Mouse (Mus musculus) lung, embryonic 14.5 days (tissue): Measurements from ENCODE around the gene Usp37. TPM values are rescaled to one million over a fixed set of nuclear protein-coding genes. Genes with fewer than 3 reads are reported as not detected.

Source experiments
- ATAC-seq: fragments of 200-750 bp; cut with Nextera tagmentation; 2 replicates; pipeline ENCODE4 v1.8.0; 2017; ENCODE audit warnings: mild to moderate bottlenecking, moderate TSS enrichment, moderate library complexity; ENCODE audit not compliant: insufficient read depth
- DNase-seq: peaks from one replicate; pipeline ENCODE4 v3.0.0-alpha.2; 2015
- H3K27ac ChIP-seq: fragments of 300-500 bp; sonication (generic); 2 replicates; pipeline ENCODE4 v1.5.1; 2014; ENCODE audit warnings: low read depth, mild to moderate bottlenecking, moderate library complexity
- H3K27me3 ChIP-seq: fragments of 300-500 bp; sonication (generic); 2 replicates; pipeline ENCODE4 v1.6.1; 2014; ENCODE audit warnings: low read length, control low read depth; ENCODE audit not compliant: insufficient read depth
- H3K36me3 ChIP-seq: fragments of 300-500 bp; sonication (generic); 2 replicates; pipeline ENCODE4 v1.6.1; 2014; ENCODE audit warnings: control low read depth; ENCODE audit not compliant: insufficient read depth
- H3K4me1 ChIP-seq: fragments of 300-500 bp; sonication (generic); 2 replicates; pipeline ENCODE4 v1.6.1; 2014; ENCODE audit warnings: antibody characterized with exemption, control low read depth; ENCODE audit not compliant: insufficient read depth
- H3K4me2 ChIP-seq: fragments of 300-500 bp; sonication (generic); 2 replicates; pipeline ENCODE4 v1.6.1; 2014; ENCODE audit warnings: mild to moderate bottlenecking
- H3K4me3 ChIP-seq: fragments of 300-500 bp; sonication (generic); 2 replicates; pipeline ENCODE4 v1.5.1; 2014; ENCODE audit warnings: low read depth, low read length
- H3K9ac ChIP-seq: fragments of 300-500 bp; sonication (generic); 2 replicates; pipeline ENCODE4 v1.6.1; 2014
- H3K9me3 ChIP-seq: fragments of 300-500 bp; sonication (generic); 2 replicates; pipeline ENCODE4 v1.6.1; 2016; ENCODE audit warnings: low read depth, low read length, control low read depth
- CTCF ChIP-seq: IDR thresholded peaks from 2 replicates; pipeline ENCODE4 v1.5.1; 2016; ENCODE audit warnings: antibody characterized with exemption, low read depth
- WGBS: fragments of 180-500 bp; shearing (Covaris S2); extraction: QIAGEN DNeasy Blood & Tissue Kit; methylation state at CpG from one replicate; pipeline ENCODE4 v1.1.7; 2014; 5-methylcytosine and 5-hydroxymethylcytosine counted together
- polyA plus RNA-seq: library from polyadenylated mRNA; unstranded; fragments of >200 nt; fragmentation: Nextera tagmentation; extraction: Ambion mirVana; gene quantifications from 2 replicates; pipeline ENCODE4 v1.2.1, GENCODE M21; 2014

Usp37 gene
- polyA plus RNA-seq, 1 experiment from 2014 or later: 40.4 TPM

DNA sequence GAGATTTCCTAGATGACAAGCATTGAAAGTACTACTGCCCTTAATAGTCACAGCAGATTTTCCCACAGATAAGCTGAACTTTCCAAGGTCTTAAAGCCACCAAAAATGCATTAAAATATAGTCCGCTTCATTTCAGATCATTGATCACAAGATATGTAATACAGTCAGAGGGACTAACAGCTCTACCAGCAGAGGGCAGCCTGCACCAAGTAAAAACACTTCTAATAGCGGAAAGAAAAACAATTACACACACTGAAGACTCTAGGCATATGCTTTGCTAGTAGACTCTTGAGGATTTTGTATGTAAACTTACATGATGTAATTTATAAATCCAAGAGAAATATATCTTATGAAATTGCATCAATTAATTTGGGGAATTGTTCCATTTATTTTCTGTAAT, 83.8 kb downstream of the Usp37 start:
- Histone ChIP-seq H3K4me3 (no peak overlapping the region), H3K4me2 (no peak overlapping the region), H3K9me3 (no peaks in the 10 kb centered on the region), H3K4me1 (no peaks in the 10 kb centered on the region), H3K36me3 (peaks cover 64% of the 10 kb centered on the region), H3K27ac (no peak overlapping the region), H3K27me3 (no peaks in the 10 kb centered on the region), H3K9ac (no peak overlapping the region)
- ATAC-seq (no peak), DNase-seq (peak; percentile 68)
- TF ChIP-seq CTCF: peak; percentile 57
- 72% methylated on average over 2 of the region's 2 CpGs for WGBS

DNA sequence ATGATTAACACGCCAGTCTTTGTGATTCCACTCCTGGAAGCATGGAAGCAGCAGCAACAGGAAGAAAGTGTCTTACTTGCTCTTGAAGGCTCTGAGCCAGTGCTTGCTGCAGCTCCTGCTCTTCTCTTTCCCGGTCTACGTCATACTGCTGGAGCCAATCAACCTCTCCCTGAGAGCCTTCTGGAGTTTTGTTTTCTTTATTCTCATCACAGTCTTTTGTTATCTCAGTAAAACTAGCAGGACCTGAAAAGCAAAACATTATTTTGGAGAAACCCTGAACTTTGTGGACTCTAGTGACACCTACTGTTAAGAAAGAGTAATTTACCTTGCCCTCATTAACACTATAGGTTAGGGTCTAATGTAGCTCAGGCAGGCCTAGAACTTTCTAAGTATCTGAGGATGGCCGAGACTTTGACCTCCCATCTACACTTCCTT, 91.5 kb downstream of the Usp37 start:
- Histone ChIP-seq H3K4me1 (no peaks in the 10 kb centered on the region), H3K4me2 (no peak overlapping the region), H3K27me3 (no peaks in the 10 kb centered on the region), H3K9me3 (no peaks in the 10 kb centered on the region), H3K4me3 (no peak overlapping the region), H3K9ac (no peak overlapping the region), H3K27ac (no peak overlapping the region), H3K36me3 (peaks cover 79% of the 10 kb centered on the region)
- WGBS: 46% methylated on average over 4 of the region's 4 CpGs
- ATAC-seq (no peak), DNase-seq (peak; percentile 72)
- TF ChIP-seq CTCF: peak; percentile 65

- no peak for TF ChIP-seq CTCF
- H3K36me3 ChIP-seq: peaks cover 80% of the 10 kb centered on the region
- no peaks in the 10 kb centered on the region for H3K9me3 ChIP-seq
Measured at GRCm38 (mm10) chr1:74444538-74444937, 99.5 kb downstream of the Usp37 start.

GRCm38 (mm10) chr1:74439166-74439876, 104.8 kb downstream of the Usp37 start:
- TF ChIP-seq CTCF: no peak
- Histone ChIP-seq H3K9me3 (no peaks in the 10 kb centered on the region), H3K4me3 (no peak overlapping the region), H3K27me3 (no peaks in the 10 kb centered on the region), H3K36me3 (peaks cover 85% of the 10 kb centered on the region), H3K4me1 (no peaks in the 10 kb centered on the region), H3K4me2 (no peak overlapping the region), H3K9ac (no peak overlapping the region), H3K27ac (no peak overlapping the region)
- WGBS: 84% methylated on average over 19 of the region's 19 CpGs
- DNase-seq (no peak), ATAC-seq (no peak)

More at GRCm38 (mm10) chr1:74444538-74444937, 99.5 kb downstream of the Usp37 start:
- Histone ChIP-seq H3K27ac (no peak overlapping the region), H3K9ac (no peak overlapping the region), H3K27me3 (no peaks in the 10 kb centered on the region), H3K4me3 (no peak overlapping the region), H3K4me1 (no peaks in the 10 kb centered on the region), H3K4me2 (no peak overlapping the region)
- DNase-seq (no peak), ATAC-seq (no peak)
- WGBS: 93% methylated on average over 2 of the region's 2 CpGs

DNA sequence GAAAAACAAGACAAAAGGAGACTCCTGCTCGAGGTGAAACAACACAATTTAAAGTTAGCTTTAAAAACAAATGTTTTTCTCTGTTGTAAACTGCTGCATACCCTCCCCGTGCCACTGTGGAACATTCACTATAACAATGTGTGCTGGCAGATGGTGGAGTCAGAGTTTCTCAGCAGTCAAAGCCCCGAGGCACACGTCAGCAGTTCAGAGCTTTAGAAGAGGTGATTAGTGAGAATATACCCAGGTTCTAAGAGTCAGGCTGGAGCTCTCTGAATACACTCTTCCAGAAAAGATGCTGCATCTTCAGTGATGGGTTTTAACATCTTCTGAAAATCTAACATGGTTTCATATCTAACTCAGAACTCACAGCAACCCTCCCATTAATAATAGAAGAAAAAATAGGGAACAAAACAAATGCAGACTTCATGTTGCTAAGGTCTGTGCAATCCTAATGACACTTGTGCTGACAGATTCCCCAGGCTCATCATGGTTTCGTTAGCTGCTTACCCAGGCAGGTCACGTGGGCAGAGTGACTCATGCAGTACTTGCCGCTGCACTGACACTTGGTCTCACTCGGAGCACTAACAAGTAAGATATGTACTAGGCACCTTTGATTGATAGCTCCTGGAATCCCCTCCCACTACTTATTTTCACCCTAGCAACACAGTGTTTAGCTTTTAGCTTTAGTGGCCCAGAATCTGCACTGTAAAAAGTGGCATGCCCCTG, 106.2 kb downstream of the Usp37 start:
- H3K4me3 ChIP-seq: no peak overlapping the region
- H3K36me3 ChIP-seq: peaks cover 81% of the 10 kb centered on the region
- 55% methylated on average over 8 of the region's 8 CpGs for WGBS
- H3K4me2 ChIP-seq: no peak overlapping the region
- DNase-seq: peak; percentile 27
- ATAC-seq: no peak
- no peak overlapping the region for H3K9ac ChIP-seq
- TF ChIP-seq CTCF: no peak
- no peaks in the 10 kb centered on the region for H3K9me3 ChIP-seq
- no peaks in the 10 kb centered on the region for H3K27me3 ChIP-seq
- H3K27ac ChIP-seq: no peak overlapping the region
- H3K4me1 ChIP-seq: no peaks in the 10 kb centered on the region

DNA sequence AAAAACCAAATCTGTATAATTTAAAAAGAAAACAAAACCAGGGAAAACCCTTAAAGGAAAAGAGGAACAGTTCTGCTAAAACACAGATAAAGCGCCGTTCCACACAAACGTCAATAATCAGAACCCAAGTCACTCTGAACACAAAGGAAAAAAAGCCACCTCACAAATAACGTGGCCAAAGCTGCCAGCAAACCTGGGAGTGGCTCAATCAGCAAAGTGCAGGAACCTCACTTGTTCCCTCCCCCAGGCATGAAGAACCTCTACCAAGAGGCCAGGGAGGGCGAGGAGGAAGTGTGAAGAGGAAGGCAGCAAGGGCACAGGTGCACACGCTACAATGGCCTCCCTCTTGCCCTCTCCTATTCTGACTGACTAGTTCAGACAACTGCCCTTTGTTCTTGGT, 108.5 kb downstream of the Usp37 start:
- Histone ChIP-seq H3K4me2 (no peak overlapping the region), H3K9ac (no peak overlapping the region), H3K9me3 (no peaks in the 10 kb centered on the region), H3K27ac (no peak overlapping the region), H3K36me3 (peaks cover 64% of the 10 kb centered on the region), H3K27me3 (no peaks in the 10 kb centered on the region), H3K4me1 (no peaks in the 10 kb centered on the region), H3K4me3 (no peak overlapping the region)
- ATAC-seq (no peak), DNase-seq (no peak)
- 67% methylated on average over 6 of the region's 6 CpGs for WGBS
- TF ChIP-seq CTCF: no peak

DNA sequence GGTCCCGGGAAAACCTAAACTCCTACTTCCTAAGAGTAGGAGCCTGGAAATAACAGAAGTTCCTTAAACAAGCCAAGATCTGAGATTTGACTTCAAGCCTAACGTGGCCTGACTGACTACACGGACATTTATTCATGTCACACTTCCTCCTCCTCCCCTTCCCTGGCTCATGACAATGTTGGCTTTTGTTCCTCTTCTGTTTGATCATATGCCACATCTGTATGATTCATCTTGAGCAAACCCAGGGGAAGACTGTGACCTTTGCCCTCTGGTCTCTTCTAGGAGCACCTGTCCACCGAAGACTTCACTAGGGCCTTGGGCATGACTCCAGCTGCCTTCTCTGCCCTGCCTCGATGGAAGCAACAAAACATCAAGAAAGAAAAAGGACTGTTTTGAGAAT, 109.5 kb downstream of the Usp37 start:
- peaks cover 56% of the 10 kb centered on the region for H3K36me3 ChIP-seq
- no peak overlapping the region for H3K27ac ChIP-seq
- no peak for DNase-seq

More for the DNA sequence above, 109.5 kb downstream of the Usp37 start:
- Histone ChIP-seq H3K4me1 (no peaks in the 10 kb centered on the region), H3K4me3 (no peak overlapping the region), H3K9me3 (no peaks in the 10 kb centered on the region), H3K9ac (no peak overlapping the region), H3K27me3 (no peaks in the 10 kb centered on the region), H3K4me2 (no peak overlapping the region)
- 48% methylated on average over 5 of the region's 5 CpGs for WGBS
- no peak for TF ChIP-seq CTCF
- no peak for ATAC-seq
